Mouse (Mus musculus) CH12.LX (cell line): ENCODE measurements around the gene Anapc13. TPM values are rescaled to one million over a fixed set of nuclear protein-coding genes. Genes with fewer than 3 reads are reported as not detected.

Source experiments
- DNase-seq: peaks from one replicate; pipeline ENCODE4 v3.0.0-alpha.2; 2013; ENCODE audit errors: extremely low read depth
- H3K27ac ChIP-seq: 2 replicates; pipeline ENCODE4 v1.5.1; 2012; ENCODE audit warnings: low read depth, mild to moderate bottlenecking, control low read depth, moderate library complexity; ENCODE audit not compliant: insufficient read depth
- H3K27me3 ChIP-seq: replicated peaks from 2 replicates; pipeline ENCODE3; 2012; ENCODE audit warnings: inconsistent platforms
- H3K36me3 ChIP-seq, 2 experiments: replicated peaks in 1 of 2; 2 replicates each; pipeline versions ENCODE3 to v1.6.1; 2012; ENCODE audit warnings: inconsistent platforms in 1 of 2, low read length in 1 of 2, mild to moderate bottlenecking in 1 of 2, mixed read lengths in 1 of 2, moderate library complexity in 1 of 2; ENCODE audit not compliant: control insufficient read depth in 1 of 2, insufficient read depth in 1 of 2
- H3K4me1 ChIP-seq, 2 experiments: 2 replicates each; pipeline ENCODE4 v1.6.1; 2012; ENCODE audit warnings: inconsistent platforms in 1 of 2, moderate library complexity in 1 of 2; ENCODE audit not compliant: insufficient read depth in 2 of 2, control insufficient read depth in 1 of 2
- H3K4me2 ChIP-seq: 2 replicates; pipeline ENCODE4 v1.6.1; 2012; ENCODE audit warnings: low read depth, mild to moderate bottlenecking, control low read depth; ENCODE audit not compliant: poor library complexity, insufficient read depth, severe bottlenecking
- H3K4me3 ChIP-seq, 3 experiments: fragments of 150-350 bp in 1 of 3; sonication (generic) in 1 of 3; replicated peaks in 1 of 3; 2 replicates each; pipeline versions ENCODE3 to v1.5.1; 2011 to 2012; ENCODE audit warnings: low read depth in 2 of 3, low read length in 2 of 3, mild to moderate bottlenecking in 2 of 3, moderate library complexity in 2 of 3, control low read depth in 1 of 3, improper control_type of control experiment in 1 of 3, inconsistent platforms in 1 of 3, mixed read lengths in 1 of 3; ENCODE audit not compliant: poor library complexity in 1 of 3
- H3K79me2 ChIP-seq: replicated peaks from 2 replicates; pipeline ENCODE4 v1.6.1; 2012; ENCODE audit warnings: mild to moderate bottlenecking, moderate library complexity; ENCODE audit not compliant: control insufficient read depth, poor library complexity, insufficient read depth, severe bottlenecking; ENCODE audit errors: extremely low read depth
- H3K9ac ChIP-seq: 2 replicates; pipeline ENCODE4 v1.6.1; 2012; ENCODE audit warnings: low read depth, mild to moderate bottlenecking, control low read depth, moderate library complexity; ENCODE audit not compliant: insufficient read depth
- H3K9me3 ChIP-seq: replicated peaks from 2 replicates; pipeline ENCODE3; 2012; ENCODE audit warnings: low read length, inconsistent platforms, mixed read lengths
- CHD1 ChIP-seq: IDR thresholded peaks from 2 replicates; pipeline ENCODE4 v1.6.1; 2012; ENCODE audit warnings: low read depth, low read length, improper control_type of control experiment, inconsistent platforms
- CHD2 ChIP-seq: IDR thresholded peaks from 2 replicates; pipeline ENCODE4 v1.6.1; 2011; ENCODE audit warnings: low read length, improper control_type of control experiment
- E2F4 ChIP-seq: IDR thresholded peaks from 2 replicates; pipeline ENCODE4 v1.6.1; 2011; ENCODE audit warnings: low read depth, low read length, improper control_type of control experiment; ENCODE audit not compliant: insufficient replicate concordance
- HCFC1 ChIP-seq: IDR thresholded peaks from 2 replicates; pipeline ENCODE4 v1.6.1; 2012; ENCODE audit warnings: low read depth, mild to moderate bottlenecking, inconsistent platforms, low read length, improper control_type of control experiment
- IRF4 ChIP-seq: IDR thresholded peaks from 2 replicates; pipeline ENCODE4 v1.6.1; 2014; ENCODE audit warnings: low read depth, mild to moderate bottlenecking, inconsistent platforms, low read length, improper control_type of control experiment
- JUN ChIP-seq: IDR thresholded peaks from 2 replicates; pipeline ENCODE4 v1.6.1; 2011; ENCODE audit warnings: low read depth, mild to moderate bottlenecking, low read length, improper control_type of control experiment, moderate library complexity; ENCODE audit not compliant: insufficient read depth
- JUND ChIP-seq: conservative IDR thresholded peaks from 2 replicates; pipeline ENCODE4 v1.6.1; 2011; ENCODE audit warnings: low read depth, low read length, improper control_type of control experiment
- MAZ ChIP-seq: IDR thresholded peaks from 2 replicates; pipeline ENCODE4 v1.6.1; 2012; ENCODE audit warnings: low read depth, mild to moderate bottlenecking, inconsistent platforms, low read length, improper control_type of control experiment, moderate library complexity
- MYC ChIP-seq: IDR thresholded peaks from 2 replicates; pipeline ENCODE4 v1.6.1; 2011; ENCODE audit warnings: low read depth, mild to moderate bottlenecking, improper control_type of control experiment, low read length
- NRF1 ChIP-seq: IDR thresholded peaks from 2 replicates; pipeline ENCODE4 v1.6.1; 2014; ENCODE audit warnings: low read depth, mild to moderate bottlenecking, inconsistent platforms, low read length, improper control_type of control experiment, moderate library complexity
- POLR2A ChIP-seq: IDR thresholded peaks from 2 replicates; pipeline ENCODE4 v1.6.1; 2011; ENCODE audit warnings: low read depth, mild to moderate bottlenecking, improper control_type of control experiment, low read length
- POLR2AphosphoS2 ChIP-seq: IDR thresholded peaks from 2 replicates; pipeline ENCODE4 v1.6.1; 2011; ENCODE audit warnings: low read depth, low read length, improper control_type of control experiment
- SIN3A ChIP-seq: IDR thresholded peaks from 2 replicates; pipeline ENCODE4 v1.6.1; 2012; ENCODE audit warnings: low read length, improper control_type of control experiment, inconsistent platforms
- SMC3 ChIP-seq: IDR thresholded peaks from 2 replicates; pipeline ENCODE4 v1.6.1; 2011; ENCODE audit warnings: low read depth, low read length, improper control_type of control experiment
- TBP ChIP-seq: conservative IDR thresholded peaks from 2 replicates; pipeline ENCODE4 v1.6.1; 2011; ENCODE audit warnings: low read depth, low read length, improper control_type of control experiment
- TCF12 ChIP-seq: IDR thresholded peaks from 2 replicates; pipeline ENCODE4 v1.6.1; 2014; ENCODE audit warnings: low read depth, mild to moderate bottlenecking, inconsistent platforms, low read length, improper control_type of control experiment
- UBTF ChIP-seq: IDR thresholded peaks from 2 replicates; pipeline ENCODE4 v1.6.1; 2012; ENCODE audit warnings: low read depth, mild to moderate bottlenecking, inconsistent platforms, low read length, improper control_type of control experiment, moderate library complexity
- USF1 ChIP-seq: IDR thresholded peaks from 2 replicates; pipeline ENCODE4 v1.6.1; 2014; ENCODE audit warnings: low read depth, mild to moderate bottlenecking, inconsistent platforms, low read length, improper control_type of control experiment
- ZC3H11A ChIP-seq: IDR thresholded peaks from 2 replicates; pipeline ENCODE4 v1.6.1; 2012; ENCODE audit warnings: low read depth, mild to moderate bottlenecking, inconsistent platforms, low read length, improper control_type of control experiment
- dilution Hi-C: fragments of 300-500 bp; cut with MboI; formaldehyde crosslinking; loops from 2 replicates; pipeline ENCODE4 v1.14.3; 2020; ENCODE audit warnings: low sequenced_read_pairs; ENCODE audit not compliant: extremely low pct_unique_long_range_greater_than_20kb, extremely low pct_ligation_motif_present
- in situ Hi-C: fragments of 300-500 bp; cut with MboI; formaldehyde crosslinking; loops from 3 replicates; pipeline ENCODE4 v1.14.3; 2019; ENCODE audit warnings: low sequenced_read_pairs, low pct_ligation_motif_present, low pct_unique_long_range_greater_than_20kb, mixed read lengths
- polyA plus RNA-seq: library from polyadenylated mRNA; unstranded; fragments of >175 nt; gene quantifications from 2 replicates; pipeline ENCODE4 v1.2.1, GENCODE M21; 2012; ENCODE audit warnings: low read depth; ENCODE audit not compliant: insufficient read length
- total RNA-seq, 2 experiments: library from RNA; depleted of rRNA; stranded (reverse); fragments of 300-350 nt in 1 of 2; fragments of >200 nt in 1 of 2; gene quantifications; 2 replicates each; pipeline ENCODE4 v1.2.3; 2012 to 2014

The Anapc13 gene
- total and polyA plus RNA-seq, 3 experiments = 20.8 to 87.4 (median 62.6) TPM

DNA sequence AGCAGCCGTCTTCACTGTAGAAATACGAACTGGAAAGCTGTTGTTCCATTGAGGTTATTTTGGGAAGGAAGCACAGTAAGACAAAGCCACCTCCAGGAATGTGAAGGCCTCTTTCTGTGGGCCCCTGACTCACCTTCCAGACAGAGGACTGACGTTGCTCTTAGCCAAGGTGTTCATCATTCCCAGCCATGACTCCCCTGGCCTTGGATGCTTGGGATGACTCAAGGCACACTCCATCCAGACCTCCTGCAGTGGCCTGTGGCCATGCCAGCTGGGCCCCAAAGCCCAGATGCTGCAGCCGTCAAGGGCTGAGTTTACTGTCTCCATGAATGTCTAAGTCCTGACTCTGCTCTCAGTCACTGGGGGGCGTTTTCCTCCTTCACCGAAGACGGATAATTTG lies 47.3 kb downstream of the Anapc13 start:
- Histone ChIP-seq H3K4me2 (no peak overlapping the region), H3K27me3 (no peaks in the 10 kb centered on the region), H3K9me3 (no peaks in the 10 kb centered on the region), H3K27ac (no peak overlapping the region), H3K79me2 (no peaks in the 10 kb centered on the region), H3K4me3 (no peak overlapping the region), H3K9ac (no peak overlapping the region)
- TF ChIP-seq TBP (no peak), IRF4 (no peak), JUND (no peak), USF1 (no peak), TCF12 (no peak), UBTF (no peak)
- TF ChIP-seq, all 38 proteins: peak for 0
- Histone ChIP-seq H3K4me1 (no peaks in the 10 kb centered on the region), H3K36me3 (no peaks in the 10 kb centered on the region)
- in situ Hi-C loops (no loop called here), dilution Hi-C loops (no loop called here)
- no peak for DNase-seq

GRCm38 (mm10) chr9:102675922-102676321 lies 49.8 kb downstream of the Anapc13 start:
- Histone ChIP-seq H3K27me3 (no peaks in the 10 kb centered on the region), H3K79me2 (no peaks in the 10 kb centered on the region), H3K27ac (no peak overlapping the region), H3K4me2 (no peak overlapping the region), H3K4me3 (no peak overlapping the region), H3K9ac (no peak overlapping the region), H3K36me3 (no peaks in the 10 kb centered on the region), H3K9me3 (no peaks in the 10 kb centered on the region), H3K4me1 (no peaks in the 10 kb centered on the region)
- no peak for DNase-seq
- TF ChIP-seq ZC3H11A (no peak), NRF1 (no peak), IRF4 (no peak), E2F4 (no peak), POLR2A (no peak), SMC3 (no peak), CHD1 (no peak), POLR2AphosphoS2 (no peak), SIN3A (no peak), CHD2 (no peak), HCFC1 (no peak), MAZ (no peak), MYC (no peak), JUN (no peak)
- dilution Hi-C loops (no loop called here), in situ Hi-C loops (no loop called here)
